Mouse (Mus musculus) testis, adult 2 months (tissue): ENCODE results near the gene Pacsin1.

Source experiments
- CTCF ChIP-seq: fragments of 200-500 bp; IDR thresholded peaks from 2 replicates; pipeline ENCODE4 v1.5.1; 2012; ENCODE audit warnings: low read depth, mild to moderate bottlenecking, inconsistent platforms, low read length, moderate library complexity; ENCODE audit not compliant: control insufficient read depth, insufficient read depth, insufficient replicate concordance
- POLR2A ChIP-seq: fragments of 200-500 bp; IDR thresholded peaks from 2 replicates; pipeline ENCODE4 v1.6.1; 2012; ENCODE audit warnings: low read depth, mild to moderate bottlenecking, inconsistent platforms, low read length, moderate library complexity; ENCODE audit not compliant: control insufficient read depth

DNA sequence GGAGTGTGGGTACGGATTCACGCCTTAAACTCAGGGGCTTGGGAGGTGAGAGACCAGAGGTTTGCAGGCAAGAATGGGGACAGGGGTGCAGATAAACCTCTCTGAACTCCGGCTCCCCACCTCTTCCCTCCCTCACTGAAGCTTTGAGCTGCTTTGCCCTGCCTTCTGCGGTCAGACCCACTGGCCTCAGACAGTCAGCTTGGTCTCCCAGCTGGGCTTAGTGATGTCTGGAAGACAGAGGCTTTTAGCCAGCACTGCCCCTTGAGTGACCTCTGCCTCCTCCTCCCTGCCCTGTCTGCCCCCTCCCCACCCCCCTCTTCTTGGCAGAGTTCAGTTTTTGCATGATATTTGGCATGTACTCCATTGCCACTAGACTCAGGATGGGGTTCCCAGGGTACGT is 31.1 kb downstream of the Pacsin1 start:
- TF ChIP-seq CTCF (no peak), POLR2A (no peak)
